ENCODE assay signal across 30 mouse cellular contexts in genomic region chr6:124407180-124407579, GRCm38 (mm10). TPM values are rescaled to one million over a fixed set of nuclear protein-coding genes. Genes with fewer than 3 reads are reported as not detected.
DNase-seq lines count a peak whose midpoint lies in the region; ATAC-seq and TF ChIP-seq lines count a peak whose summit lies in the region.
"Had no signal": no experiment of that assay in that cellular context is flagged by ENCODE, and none has a peak within 500 bp of the region (broad histone marks: within the 10 kb centered on the region; RNA-seq: fewer than 3 reads in every experiment).

No protein-coding gene starts in this region.

- no peaks in the 10 kb centered on the region for H3K27me3 ChIP-seq in forebrain, embryonic 14.5 days (replicated peaks; ENCODE audit: control insufficient read depth, insufficient read depth, low read length)
- H3K27me3 ChIP-seq in forebrain, embryonic 10.5 days (ENCODE audit: poor library complexity, severe bottlenecking): no peaks in the 10 kb centered on the region
- no peaks in the 10 kb centered on the region for H3K27me3 ChIP-seq in kidney, postnatal 0 days (ENCODE audit: insufficient read depth, low read length)
- no peaks in the 10 kb centered on the region for H3K27me3 ChIP-seq in neural tube, embryonic 14.5 days (ENCODE audit: control insufficient read depth, insufficient read depth, low read length)
- no peaks in the 10 kb centered on the region for H3K27me3 ChIP-seq in stomach, postnatal 0 days (ENCODE audit: control insufficient read depth, insufficient read depth, low read length)
- H3K27me3 ChIP-seq: CH12.LX; heart, embryonic 12.5 days; intestine, embryonic 15.5 days; limb, embryonic 15.5 days; megakaryocyte, embryonic 14.5 days; midbrain, embryonic 13.5 days; Patski; stomach, embryonic 15.5 days had no signal

- no peaks in the 10 kb centered on the region for H3K4me1 ChIP-seq in forebrain, embryonic 14.5 days (ENCODE audit: control insufficient read depth, insufficient read depth, low read length)
- no peaks in the 10 kb centered on the region for H3K4me1 ChIP-seq in forebrain, embryonic 10.5 days
- H3K4me1 ChIP-seq in kidney, postnatal 0 days (replicated peaks; ENCODE audit: insufficient read depth, low read length): no peaks in the 10 kb centered on the region
- H3K4me1 ChIP-seq in neural tube, embryonic 14.5 days (ENCODE audit: control insufficient read depth, insufficient read depth, low read length): no peaks in the 10 kb centered on the region
- no peaks in the 10 kb centered on the region for H3K4me1 ChIP-seq in stomach, postnatal 0 days (replicated peaks; ENCODE audit: control insufficient read depth, insufficient read depth)
- H3K4me1 ChIP-seq: hindbrain, embryonic 10.5 days; intestine, embryonic 15.5 days; limb, embryonic 15.5 days; megakaryocyte, embryonic 14.5 days; midbrain, embryonic 13.5 days; stomach, embryonic 15.5 days had no signal

- no peak overlapping the region for H3K4me3 ChIP-seq in forebrain, embryonic 14.5 days (ENCODE audit: low read depth, low read length)
- H3K4me3 ChIP-seq in forebrain, embryonic 10.5 days: no peak overlapping the region
- H3K4me3 ChIP-seq in kidney, postnatal 0 days (replicated peaks; ENCODE audit: low read depth, low read length): no peak overlapping the region
- no peak overlapping the region for H3K4me3 ChIP-seq in neural tube, embryonic 14.5 days (ENCODE audit: low read depth, low read length)
- H3K4me3 ChIP-seq in stomach, postnatal 0 days (ENCODE audit: low read depth, low read length): no peak overlapping the region
- H3K4me3 ChIP-seq: heart, embryonic 12.5 days; hindbrain, embryonic 10.5 days; intestine, embryonic 15.5 days; limb, embryonic 15.5 days; megakaryocyte, embryonic 14.5 days; midbrain, embryonic 13.5 days; stomach, embryonic 15.5 days had no signal

- no peak overlapping the region for H3K9ac ChIP-seq in forebrain, embryonic 14.5 days (ENCODE audit: low read length)
- no peak overlapping the region for H3K9ac ChIP-seq in kidney, postnatal 0 days (ENCODE audit: low read depth, low read length)
- H3K9ac ChIP-seq in neural tube, embryonic 14.5 days (replicated peaks; ENCODE audit: low read depth, low read length): no peak overlapping the region
- H3K9ac ChIP-seq in stomach, postnatal 0 days (ENCODE audit: low read length): no peak overlapping the region
- H3K9ac ChIP-seq: heart, embryonic 12.5 days; intestine, embryonic 15.5 days; limb, embryonic 15.5 days; midbrain, embryonic 13.5 days; stomach, embryonic 15.5 days had no signal

- no peak overlapping the region for H3K4me2 ChIP-seq in forebrain, embryonic 14.5 days (ENCODE audit: low read length)
- no peak overlapping the region for H3K4me2 ChIP-seq in kidney, postnatal 0 days (ENCODE audit: low read length)
- no peak overlapping the region for H3K4me2 ChIP-seq in neural tube, embryonic 14.5 days (ENCODE audit: low read depth, low read length)
- H3K4me2 ChIP-seq in stomach, postnatal 0 days (replicated peaks; ENCODE audit: low read depth): no peak overlapping the region
- H3K4me2 ChIP-seq: heart, embryonic 12.5 days; intestine, embryonic 15.5 days; limb, embryonic 15.5 days; midbrain, embryonic 13.5 days; stomach, embryonic 15.5 days had no signal

- no peaks in the 10 kb centered on the region for H3K9me3 ChIP-seq in forebrain, embryonic 14.5 days (replicated peaks; ENCODE audit: control insufficient read depth, low read length)
- no peaks in the 10 kb centered on the region for H3K9me3 ChIP-seq in forebrain, embryonic 10.5 days
- no peaks in the 10 kb centered on the region for H3K9me3 ChIP-seq in kidney, postnatal 0 days (replicated peaks; ENCODE audit: low read length)
- H3K9me3 ChIP-seq in neural tube, embryonic 14.5 days (ENCODE audit: control insufficient read depth, low read length): no peaks in the 10 kb centered on the region
- H3K9me3 ChIP-seq in stomach, postnatal 0 days (ENCODE audit: control insufficient read depth, low read length): no peaks in the 10 kb centered on the region
- H3K9me3 ChIP-seq: G1E; heart, embryonic 12.5 days; hindbrain, embryonic 10.5 days; intestine, embryonic 15.5 days; limb, embryonic 15.5 days; megakaryocyte, embryonic 14.5 days; midbrain, embryonic 13.5 days; stomach, embryonic 15.5 days had no signal

- ATAC-seq in forebrain, embryonic 14.5 days: 0 out of 2 replicates have a peak, but pooled peaks have one; percentile 25
- 0 out of 2 replicates have a peak, but pooled peaks have one; percentile 42 for ATAC-seq in kidney, postnatal 0 days (replicated peaks; ENCODE audit: low FRiP score, low read depth)
- ATAC-seq in neural tube, embryonic 14.5 days (ENCODE audit: low read depth): 0 out of 2 replicates have a peak, but pooled peaks have one; percentile 9
- ATAC-seq in stomach, postnatal 0 days (ENCODE audit: low FRiP score, low TSS enrichment): no peak
- ATAC-seq: intestine, embryonic 15.5 days; midbrain, embryonic 13.5 days; Patski had no signal

- peaks cover 79% of the 10 kb centered on the region for H3K36me3 ChIP-seq in forebrain, embryonic 14.5 days (ENCODE audit: control insufficient read depth, insufficient read depth, low read length)
- peaks cover 83% of the 10 kb centered on the region for H3K36me3 ChIP-seq in forebrain, embryonic 10.5 days (replicated peaks)
- peaks cover 26% of the 10 kb centered on the region for H3K36me3 ChIP-seq in kidney, postnatal 0 days (ENCODE audit: insufficient read depth, low read length)
- H3K36me3 ChIP-seq in neural tube, embryonic 14.5 days (ENCODE audit: control insufficient read depth, insufficient read depth, low read length): peaks cover 38% of the 10 kb centered on the region
- H3K36me3 ChIP-seq in stomach, postnatal 0 days (ENCODE audit: control insufficient read depth, insufficient read depth, low read length): peaks cover 25% of the 10 kb centered on the region

- no peak for TF ChIP-seq CTCF in kidney, postnatal 0 days (IDR thresholded peaks at IDR 0.05; ENCODE audit: low read depth)
- no peak for TF ChIP-seq CTCF in stomach, postnatal 0 days (IDR thresholded peaks at IDR 0.05; ENCODE audit: low read depth)

- H3K27ac ChIP-seq in forebrain, embryonic 14.5 days (ENCODE audit: low read depth, low read length): no peak overlapping the region
- no peak overlapping the region for H3K27ac ChIP-seq in forebrain, embryonic 10.5 days
- no peak overlapping the region for H3K27ac ChIP-seq in kidney, postnatal 0 days
- H3K27ac ChIP-seq in neural tube, embryonic 14.5 days (ENCODE audit: low read depth, low read length): no peak overlapping the region
- no peak overlapping the region for H3K27ac ChIP-seq in stomach, postnatal 0 days (replicated peaks)
- H3K27ac ChIP-seq: hindbrain, embryonic 10.5 days; intestine, embryonic 15.5 days; limb, embryonic 15.5 days; midbrain, embryonic 13.5 days; stomach, embryonic 15.5 days had no signal

- no peak for DNase-seq in forebrain, embryonic 14.5 days (ENCODE audit: low spot score)
- no peak for DNase-seq in forebrain, embryonic 10.5 days (ENCODE audit: extremely low spot score, low spot score)
- no peak for DNase-seq in kidney, postnatal 0 days (ENCODE audit: low spot score)
- DNase-seq in kidney, adult 9 months: no peak
- no peak for DNase-seq in neural tube, embryonic 10.5 days (ENCODE audit: extremely low spot score, low spot score)
- no peak for DNase-seq in stomach, postnatal 0 days (ENCODE audit: low spot score)
- DNase-seq in frontal cortex, postnatal 25 days (ENCODE audit: low spot score in 2 of 2): no peak
- DNase-seq: adrenal gland, adult 2 months; cerebellum, adult 11-12 months; cerebellum, postnatal 10 days; gastrocnemius, postnatal 14 days; heart, adult 18-20 months; heart, postnatal 10 days; kidney, adult 8-10 months; kidney, postnatal 4 days; lung, adult 18-20 months; lung, postnatal 14 days; thymus, adult 18-20 months; thymus, postnatal 36 days had no signal

- no peak for TF ChIP-seq EP300 in stomach, postnatal 0 days (optimal IDR thresholded peaks at IDR 0.05)

RNA-seq across cellular contexts. Expression of gene Pex5, which starts 7.7 kb away (rescaled TPM):
- 55.9 and 63.2 TPM in 2 replicates for polyA plus RNA-seq in forebrain, embryonic 14.5 days (2014; fragmentation: Nextera tagmentation; extraction: Ambion mirVana)
- 40.3 and 43.1 TPM in 2 replicates for polyA plus RNA-seq in forebrain, embryonic 10.5 days (2016; fragmentation: Nextera tagmentation; extraction: Ambion mirVana)
- polyA plus RNA-seq in kidney, postnatal 0 days (2015; fragmentation: Nextera tagmentation; extraction: Ambion mirVana): 36.4 and 39.4 TPM in 2 replicates
- polyA plus RNA-seq in neural tube, embryonic 14.5 days (2014; fragmentation: Nextera tagmentation; extraction: Ambion mirVana): 50.1 and 63.8 TPM in 2 replicates
- 18.6 and 19.9 TPM in 2 replicates for polyA plus RNA-seq in stomach, postnatal 0 days (2015; fragmentation: Nextera tagmentation; extraction: Ambion mirVana)

RNA-seq across cellular contexts. Expression of gene Clstn3, which starts 57.4 kb away (rescaled TPM):
- polyA plus RNA-seq in forebrain, embryonic 14.5 days (2014; fragmentation: Nextera tagmentation; extraction: Ambion mirVana): 34.1 and 48.7 TPM in 2 replicates
- 8.4 and 10.6 TPM in 2 replicates for polyA plus RNA-seq in forebrain, embryonic 10.5 days (2016; fragmentation: Nextera tagmentation; extraction: Ambion mirVana)
- 2.5 and 2.7 TPM in 2 replicates for polyA plus RNA-seq in kidney, postnatal 0 days (2015; fragmentation: Nextera tagmentation; extraction: Ambion mirVana)
- polyA plus RNA-seq in neural tube, embryonic 14.5 days (2014; fragmentation: Nextera tagmentation; extraction: Ambion mirVana): 90.4 and 96.1 TPM in 2 replicates
- 1.2 and 1.5 TPM in 2 replicates for polyA plus RNA-seq in stomach, postnatal 0 days (2015; fragmentation: Nextera tagmentation; extraction: Ambion mirVana)
